Mouse (Mus musculus): ENCODE results near the gene Arid5b.

The Arid5b gene

DNA sequence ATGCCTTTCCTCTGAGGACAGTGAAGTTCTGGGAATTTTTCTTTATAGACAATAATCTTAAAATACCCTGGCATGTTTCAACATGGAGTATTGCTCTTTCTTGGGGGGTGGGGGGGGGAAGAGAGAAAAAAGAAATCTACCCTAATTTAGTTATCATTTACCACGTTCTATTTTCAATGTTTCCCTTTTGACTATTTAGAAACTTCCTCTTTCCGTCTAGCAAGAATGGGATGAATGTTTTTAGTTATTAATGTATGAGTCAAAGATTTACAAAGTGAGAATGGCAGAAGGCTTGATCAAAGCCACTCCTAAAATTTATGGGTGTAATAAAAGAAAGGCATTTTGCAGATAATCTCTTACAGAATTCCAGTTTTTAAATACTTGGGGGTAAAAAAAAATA is 137.7 kb downstream of the Arid5b start:
- CTCF ChIA-PET, result no interaction called here

DNA sequence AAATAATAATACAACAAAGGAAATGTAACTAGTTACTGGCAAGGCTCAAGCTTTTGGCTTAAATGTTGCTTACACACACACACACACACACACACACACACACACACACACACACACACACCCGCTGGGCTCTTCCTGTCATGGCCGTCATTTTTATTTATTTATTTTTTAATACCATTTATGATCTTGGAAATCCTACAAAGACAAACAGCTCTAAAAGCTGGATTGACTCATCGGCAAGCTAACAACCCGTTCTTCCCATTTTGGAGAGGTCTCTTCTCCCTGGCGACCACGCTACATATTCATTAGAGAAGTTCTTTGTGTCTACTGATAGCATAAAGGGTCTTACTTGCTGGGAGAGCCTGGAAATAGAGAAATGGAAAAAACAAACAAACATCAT is 138.2 kb downstream of the Arid5b start:
- CTCF ChIA-PET, result interaction anchor here (0.6 to 1.1 kb wide), 2 partner anchors 137 to 268 kb away, joined by 3 read pairs; no protein-coding TSS in a partner anchor

DNA sequence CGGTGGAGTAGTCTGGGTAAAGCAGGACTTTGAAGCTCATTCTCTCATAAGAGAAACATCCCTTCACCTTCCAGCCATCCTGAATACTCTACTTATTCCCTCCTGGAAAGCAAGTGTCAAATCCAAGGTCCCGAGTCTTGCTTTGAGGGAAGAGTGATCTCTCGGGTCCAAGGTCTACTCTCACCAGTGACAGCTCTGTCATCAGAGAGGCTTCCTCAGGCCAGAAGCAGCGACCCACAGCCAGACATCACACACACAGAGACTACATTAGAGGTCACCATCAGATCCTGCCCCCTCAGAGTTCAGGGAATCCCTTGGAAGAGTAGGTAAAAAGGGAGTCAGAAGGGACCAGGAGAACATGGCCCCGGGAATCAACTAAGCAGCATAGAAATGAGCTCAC is 140.4 kb downstream of the Arid5b start:
- CTCF ChIA-PET, result no interaction called here

DNA sequence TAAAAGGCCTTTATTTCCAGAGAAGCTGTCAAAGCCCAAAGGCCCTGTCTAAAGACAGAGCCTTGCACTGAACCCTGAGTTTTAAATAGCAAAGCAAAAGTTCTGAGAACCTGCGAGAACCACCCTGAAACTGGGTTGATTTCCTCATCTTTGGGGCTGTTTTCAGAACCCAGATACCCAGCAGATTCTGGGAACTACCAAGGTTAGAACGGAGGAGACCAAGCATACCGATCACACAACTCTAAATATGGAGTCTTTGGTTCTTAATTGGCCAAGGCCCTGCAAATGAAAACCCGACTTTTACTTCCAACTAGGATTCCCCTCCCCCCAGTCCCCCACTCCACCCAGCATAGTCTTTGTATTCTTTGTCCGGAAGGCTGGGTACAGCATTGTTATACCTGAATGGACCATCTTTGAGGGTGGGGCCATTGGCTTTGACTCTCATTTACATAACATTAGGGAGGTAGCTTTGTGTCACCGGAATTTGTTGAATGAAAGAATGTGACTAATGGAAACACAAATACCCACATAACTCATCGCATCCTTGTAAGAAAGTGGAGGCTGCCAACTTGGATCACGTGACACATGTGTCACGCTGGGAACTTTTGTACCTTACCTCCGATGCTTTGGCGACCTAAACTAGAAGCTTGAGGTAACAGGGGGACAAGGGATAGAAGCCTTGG is 141.2 kb downstream of the Arid5b start:
- CTCF ChIA-PET, result interaction anchor here (0.5 to 0.6 kb wide), 2 partner anchors 646 to 822 kb away, joined by 4 read pairs; no protein-coding TSS in a partner anchor

DNA sequence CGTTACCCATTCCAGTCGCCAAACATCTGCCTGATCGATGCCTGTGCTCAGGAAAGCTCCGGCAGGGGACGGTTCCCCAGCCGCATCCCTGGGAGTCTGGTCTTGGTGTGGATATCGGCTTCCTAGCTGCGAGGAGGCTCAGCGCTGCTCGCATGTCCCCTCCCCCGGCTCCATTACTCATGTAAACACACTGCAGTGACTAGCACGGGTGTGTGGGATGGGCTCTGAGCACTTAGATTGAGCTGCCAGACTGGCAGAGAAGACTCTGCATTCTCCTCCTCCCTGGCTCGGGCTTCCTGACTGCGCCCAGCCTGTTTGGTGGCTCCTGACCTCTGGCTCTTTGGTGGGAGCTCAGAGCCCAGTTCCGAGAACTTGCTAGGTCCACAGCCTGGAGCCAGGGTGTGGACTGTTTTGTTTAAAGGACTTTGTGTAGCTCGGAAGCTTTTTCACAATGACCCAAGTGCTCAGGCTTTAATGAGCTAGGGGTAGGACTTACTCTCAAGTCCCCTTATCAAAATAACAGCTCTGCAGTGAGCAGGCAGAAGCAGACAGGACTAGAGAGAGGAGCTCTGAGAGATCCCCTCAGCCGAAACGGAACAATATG is 142.0 kb downstream of the Arid5b start:
- CTCF ChIA-PET, result interaction anchor here (0.6 kb wide), 1 partner anchor 41 kb away, joined by 5 read pairs; no protein-coding TSS in a partner anchor

DNA sequence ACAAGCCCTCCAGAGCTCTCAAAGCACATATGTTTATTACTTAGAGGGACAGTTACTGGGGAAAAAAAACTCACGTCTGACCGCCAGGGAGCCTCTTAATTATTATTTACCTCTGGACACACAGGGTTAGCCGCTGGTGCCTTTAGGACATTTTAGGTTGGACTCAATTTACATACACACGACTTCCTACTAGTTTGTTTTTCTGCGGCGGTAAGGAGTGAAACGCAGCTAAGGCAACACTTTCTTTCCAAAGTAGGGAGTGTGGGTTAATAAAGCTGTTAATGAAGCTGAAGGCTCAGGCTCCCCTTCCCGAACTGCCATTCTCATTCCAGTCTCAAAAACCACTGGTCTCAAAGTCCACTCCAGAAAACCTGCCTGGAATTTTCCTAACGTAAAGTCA is 142.5 kb downstream of the Arid5b start:
- CTCF ChIA-PET, result interaction anchor here (0.6 kb wide), 1 partner anchor 41 kb away, joined by 5 read pairs; no protein-coding TSS in a partner anchor

DNA sequence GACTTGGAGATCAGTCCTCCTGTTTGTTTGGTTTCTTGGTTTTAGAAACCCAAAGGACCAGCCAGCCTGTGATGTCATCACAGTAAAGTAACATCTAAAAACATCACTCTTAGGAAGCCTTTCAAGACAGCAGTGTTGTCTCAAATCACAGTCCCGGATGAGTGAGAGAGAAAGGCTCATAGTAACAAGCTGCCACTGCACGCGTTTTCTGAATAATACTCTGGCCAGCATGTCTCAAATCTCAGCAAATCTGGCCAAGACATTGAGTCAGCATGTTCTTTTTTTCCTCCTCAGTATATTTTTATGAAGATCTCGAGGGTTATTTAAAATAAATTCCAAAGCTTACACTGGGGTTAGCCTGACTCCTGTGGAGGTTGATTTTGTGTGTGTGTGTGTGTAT is 143.1 kb downstream of the Arid5b start:
- CTCF ChIA-PET, result no interaction called here

DNA sequence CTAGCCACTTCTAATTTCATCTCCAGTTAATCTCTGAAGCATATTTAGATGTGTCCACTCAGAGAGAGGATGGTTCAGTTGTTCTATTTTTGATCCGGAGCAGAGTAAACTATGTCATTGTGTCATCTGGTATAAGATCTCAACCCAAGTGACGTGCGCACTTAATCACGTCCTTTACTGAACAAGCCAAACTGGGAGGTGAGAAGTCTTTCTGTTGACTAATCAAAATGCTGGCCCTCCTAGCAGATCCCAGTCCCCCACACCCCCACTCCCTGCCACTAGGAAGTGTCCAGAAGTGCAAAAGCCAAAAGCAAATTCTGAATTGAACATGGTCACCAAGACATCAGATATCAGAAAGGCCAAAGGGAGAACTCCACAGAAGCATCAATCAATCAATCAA is 144.0 kb downstream of the Arid5b start:
- CTCF ChIA-PET, result no interaction called here

DNA sequence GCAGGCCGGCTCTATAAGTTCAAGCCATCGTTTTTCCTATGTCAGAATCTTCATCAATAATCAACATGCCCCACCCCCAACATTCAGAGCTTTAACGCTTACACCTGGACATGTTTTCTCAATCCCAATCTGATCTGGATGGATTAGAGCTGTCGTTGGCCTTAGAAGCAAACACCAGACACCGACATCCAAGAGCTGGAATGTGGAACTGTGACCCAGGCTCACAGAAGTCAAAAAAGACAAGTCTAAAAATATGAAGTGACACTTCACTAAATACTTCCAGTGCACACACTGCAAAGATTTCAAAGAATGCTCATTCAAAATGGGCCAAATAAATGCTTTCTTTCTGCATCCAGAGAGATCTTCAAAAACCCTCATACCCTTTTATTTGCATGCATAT is 144.5 kb downstream of the Arid5b start:
- CTCF ChIA-PET, result no interaction called here

DNA sequence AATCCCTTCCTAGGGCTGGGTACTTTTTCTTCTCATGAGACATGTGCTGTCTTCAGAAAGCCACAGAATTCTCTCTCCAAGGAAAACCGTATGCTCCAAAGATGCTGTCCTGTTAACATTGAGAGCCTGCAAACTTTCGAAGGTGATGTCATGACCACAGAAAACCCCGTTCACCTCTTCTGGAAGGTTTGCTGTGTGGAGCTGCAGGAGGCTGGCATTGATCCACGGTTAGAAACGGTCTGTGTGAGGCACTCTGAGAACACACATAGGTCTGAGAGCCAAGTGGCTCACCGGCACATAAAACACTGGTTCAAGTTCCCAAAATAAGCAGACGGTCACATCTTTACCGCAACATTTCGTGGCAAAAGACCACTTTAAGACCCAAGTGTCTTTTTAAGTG is 145.9 kb downstream of the Arid5b start:
- CTCF ChIA-PET, result no interaction called here

DNA sequence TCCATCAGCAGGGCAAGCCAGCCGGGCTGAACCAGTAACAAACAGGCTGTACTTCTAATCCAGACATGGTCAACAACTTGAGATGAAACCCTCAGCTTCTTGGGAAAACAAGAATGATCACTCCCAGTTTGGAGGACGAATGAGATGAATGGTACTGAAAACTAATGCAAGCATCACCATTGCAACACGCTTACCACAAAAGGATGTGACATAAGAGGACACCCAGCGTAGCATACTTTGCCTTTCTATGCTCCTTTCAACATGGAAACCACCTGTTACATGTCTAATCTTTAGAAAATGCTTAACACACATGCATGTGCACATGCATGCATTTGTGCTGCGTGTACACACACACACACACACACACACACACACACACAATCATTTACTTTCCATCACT is 146.4 kb downstream of the Arid5b start:
- CTCF ChIA-PET, result no interaction called here

DNA sequence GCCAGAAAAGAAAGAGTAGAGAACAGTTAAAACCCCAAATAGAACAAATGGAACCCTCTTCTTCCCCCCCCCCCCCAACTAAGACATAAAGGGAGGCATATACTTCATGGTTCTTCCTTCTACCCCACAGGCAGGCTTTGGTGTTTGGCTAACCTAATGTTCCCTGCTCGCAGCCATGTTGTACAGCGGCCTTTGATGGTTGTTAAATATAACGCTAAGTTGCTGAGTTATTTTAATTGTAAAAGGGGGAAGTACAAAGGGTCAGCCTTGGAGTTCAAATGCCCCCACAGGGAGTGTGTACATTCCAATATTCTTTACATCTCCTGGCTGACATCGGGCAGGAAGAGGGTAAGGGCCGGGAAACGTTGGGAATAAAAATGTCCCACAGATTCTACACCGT is 148.9 kb downstream of the Arid5b start:
- CTCF ChIA-PET, result interaction anchor here (0.6 kb wide), 1 partner anchor 543 kb away, joined by 3 read pairs; no protein-coding TSS in a partner anchor

DNA sequence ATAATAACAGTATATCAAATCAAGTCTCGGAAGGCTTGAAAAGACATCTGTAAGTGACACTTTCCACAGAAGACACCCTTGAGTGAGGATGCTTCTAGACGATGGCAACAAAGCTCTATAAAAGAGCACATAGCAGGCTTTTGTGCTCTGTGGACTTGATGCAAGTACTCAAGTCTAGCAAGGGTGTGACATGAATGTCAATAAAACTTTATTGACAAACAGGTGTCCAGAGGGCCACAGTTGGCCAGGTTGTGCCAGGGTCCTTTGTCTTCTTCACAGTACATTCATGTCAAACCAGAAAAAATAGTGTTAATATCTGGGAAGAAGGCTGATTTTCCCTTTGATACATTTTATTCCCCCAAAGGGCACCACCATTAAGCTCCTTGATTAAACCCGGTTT is 149.5 kb downstream of the Arid5b start:
- CTCF ChIA-PET, result interaction anchor here (0.6 kb wide), 1 partner anchor 544 kb away, joined by 3 read pairs; no protein-coding TSS in a partner anchor

DNA sequence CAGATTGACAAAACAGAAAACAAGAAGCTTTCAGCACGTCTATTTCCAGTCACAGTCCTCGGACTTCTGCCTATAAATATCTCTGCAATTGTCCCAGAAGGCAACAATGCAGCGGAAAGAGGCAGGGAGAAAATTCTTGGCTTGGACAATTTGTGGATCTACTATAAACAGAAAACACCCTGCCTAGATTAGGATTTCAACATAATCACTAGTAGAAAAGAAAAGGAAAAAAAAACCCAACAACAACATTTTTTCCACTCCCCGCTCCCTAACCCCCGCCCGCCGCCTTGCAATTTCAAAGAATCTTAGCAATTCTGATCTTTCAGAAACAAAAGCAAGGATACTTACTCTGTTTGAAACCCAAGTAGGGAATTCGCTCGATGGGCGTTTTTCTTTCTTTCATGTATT is 150.1 kb downstream of the Arid5b start:
- CTCF ChIA-PET, result no interaction called here

DNA sequence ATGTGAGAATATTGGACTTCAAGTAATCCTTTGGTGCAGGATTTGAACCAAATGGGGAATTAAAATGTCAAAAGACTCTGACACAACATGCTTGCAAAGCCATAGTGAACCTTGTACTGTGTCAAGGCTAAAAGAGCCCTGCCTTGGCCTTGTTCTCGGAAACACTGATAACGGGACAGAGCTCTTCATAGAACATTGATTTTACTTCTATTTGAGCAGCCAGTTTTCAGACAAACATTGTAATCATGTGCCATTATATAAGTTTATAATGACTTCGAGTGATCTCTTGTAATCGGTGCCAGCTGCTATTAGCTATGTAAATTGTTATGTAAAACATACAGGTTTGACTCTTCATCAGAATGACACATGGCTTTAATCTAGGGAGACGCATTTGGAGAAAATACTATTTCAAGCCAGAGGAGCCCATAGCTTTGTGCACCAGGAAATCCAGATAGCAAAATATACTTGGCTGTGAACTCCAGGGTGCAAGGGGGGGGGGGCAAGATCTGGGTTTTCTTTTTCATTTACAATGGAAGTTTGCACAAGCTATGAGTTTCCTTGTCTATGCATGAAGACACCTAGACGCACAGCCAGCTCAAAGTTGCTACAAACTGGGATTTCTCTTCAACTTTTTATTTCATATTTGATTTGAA is 150.8 kb downstream of the Arid5b start:
- CTCF ChIA-PET, result no interaction called here

DNA sequence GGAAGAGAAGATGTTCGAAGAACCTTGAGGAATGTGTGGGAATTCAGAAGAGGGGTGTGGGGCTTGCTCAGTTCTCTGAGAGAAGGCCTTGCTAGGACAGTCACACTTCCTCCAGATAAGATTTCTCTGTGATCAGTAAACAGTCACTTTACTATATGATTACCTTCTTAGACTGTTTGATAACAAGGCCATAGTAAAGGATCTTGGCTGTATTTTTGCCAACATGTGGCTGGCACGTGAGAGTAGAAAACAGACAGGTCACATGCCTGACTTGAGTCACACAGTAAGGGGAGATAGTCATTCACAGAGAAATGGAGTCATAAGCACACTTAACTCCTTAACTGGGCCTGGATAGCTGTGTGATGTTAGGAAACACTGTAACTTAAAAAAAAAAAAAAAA is 151.4 kb downstream of the Arid5b start:
- CTCF ChIA-PET, result no interaction called here

DNA sequence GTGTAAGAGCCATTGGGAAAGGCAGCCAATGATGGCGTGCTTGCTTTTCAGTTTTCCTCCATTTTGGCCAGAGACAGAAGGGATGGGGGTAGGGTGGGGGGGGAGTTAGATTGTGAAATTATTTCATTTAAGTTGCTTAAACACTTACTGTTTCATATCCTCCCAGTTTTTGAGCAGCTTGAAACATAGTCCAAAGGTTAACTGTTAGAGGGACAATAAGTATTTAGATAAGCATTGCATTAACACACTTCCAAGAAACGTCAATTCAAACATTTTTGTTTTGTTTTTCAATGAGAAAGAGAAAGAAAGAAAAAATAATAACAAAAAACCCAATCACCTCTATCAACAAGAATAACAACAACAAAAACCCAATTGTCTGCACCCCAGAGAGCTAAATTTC is 152.0 kb downstream of the Arid5b start:
- CTCF ChIA-PET, result no interaction called here

DNA sequence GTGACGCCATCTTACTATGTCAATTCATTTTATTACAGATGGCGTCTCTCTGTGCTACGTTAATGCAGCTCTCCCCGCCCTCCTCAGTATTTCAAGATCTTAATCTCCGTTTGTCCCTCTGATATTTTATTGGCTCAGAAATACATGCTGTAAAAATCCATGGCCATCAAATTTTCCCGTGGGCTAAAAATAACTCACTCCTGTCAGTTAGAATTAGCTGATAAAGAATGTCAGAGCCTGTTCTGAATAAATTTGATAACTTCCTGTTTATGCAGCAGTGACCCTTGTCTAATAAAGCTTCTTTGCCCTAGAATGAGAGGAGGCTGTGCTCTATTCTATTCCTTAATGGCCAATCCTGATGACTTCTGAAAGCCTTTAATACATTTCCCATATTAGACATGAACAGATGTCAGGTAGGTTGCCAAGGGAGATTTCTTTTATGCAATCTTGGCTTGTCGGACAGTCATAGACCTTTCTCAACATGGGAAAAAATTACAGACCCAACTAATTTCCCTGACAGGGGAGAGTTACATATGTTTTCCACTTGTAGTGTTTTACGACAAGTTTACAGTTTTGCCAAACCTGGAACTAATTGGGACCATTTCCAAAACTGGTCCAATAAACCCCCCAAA is 152.5 kb downstream of the Arid5b start:
- CTCF ChIA-PET, result no interaction called here

DNA sequence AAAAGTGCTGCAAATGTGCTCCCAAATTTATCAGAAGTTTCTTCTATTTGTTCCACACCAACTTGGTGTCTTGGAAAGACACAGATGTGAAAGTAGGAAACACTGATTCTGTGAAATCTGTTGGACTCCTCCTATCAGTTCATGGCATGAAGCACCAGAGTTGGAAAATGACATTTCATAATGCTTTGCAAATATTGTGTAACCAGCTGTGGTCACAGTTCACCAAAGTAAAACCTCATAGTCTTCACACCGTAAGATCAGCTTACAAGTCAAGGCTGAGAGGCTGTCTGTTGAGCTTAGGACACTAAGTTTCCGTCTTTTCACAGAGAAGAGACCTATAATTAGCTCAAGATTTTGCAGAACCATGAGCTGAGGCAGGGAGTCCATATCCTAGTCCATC is 153.6 kb downstream of the Arid5b start:
- CTCF ChIA-PET, result no interaction called here

DNA sequence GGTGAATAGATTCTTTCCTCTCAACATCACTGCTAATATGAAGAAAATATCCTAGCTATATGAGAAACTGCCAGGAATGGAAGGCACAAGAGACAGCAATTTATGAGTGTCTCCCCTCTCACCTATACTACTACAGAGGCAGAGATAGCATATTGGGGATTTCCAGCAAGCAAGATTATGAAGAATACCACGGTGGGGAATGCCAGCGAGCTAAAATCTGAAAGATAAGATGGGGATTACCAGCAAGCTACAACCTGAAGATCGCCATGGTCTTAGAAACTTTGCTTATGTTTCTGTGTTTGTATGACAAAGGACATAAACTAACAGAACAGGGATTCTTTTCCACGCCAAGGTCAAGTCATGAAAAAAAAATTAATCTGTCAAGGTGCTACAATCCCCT is 155.1 kb downstream of the Arid5b start:
- CTCF ChIA-PET, result interaction anchor here (0.5 kb wide), 1 partner anchor 18 kb away, joined by 4 read pairs; no protein-coding TSS in a partner anchor

DNA sequence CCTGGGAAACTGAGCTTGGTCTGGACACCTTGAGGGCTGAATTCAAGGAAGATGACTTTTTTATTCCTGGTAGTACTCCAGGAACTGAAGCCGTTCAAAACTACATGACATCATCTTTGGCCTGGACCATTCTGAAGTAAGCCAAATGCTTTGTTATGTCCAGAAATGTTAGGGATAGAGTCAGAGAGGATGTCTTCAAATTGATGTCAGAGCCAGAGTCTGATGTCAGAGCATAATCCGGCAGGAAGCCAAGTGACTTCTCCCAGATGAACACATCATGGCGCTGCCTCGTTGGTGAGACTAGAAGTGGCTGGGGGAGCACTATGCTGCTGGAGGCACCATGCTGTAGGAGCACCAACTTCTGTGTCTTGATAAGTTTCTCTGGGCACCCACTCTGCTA is 156.6 kb downstream of the Arid5b start:
- CTCF ChIA-PET, result interaction anchor here (0.6 kb wide), 1 partner anchor 17 kb away, joined by 10 read pairs; no protein-coding TSS in a partner anchor

DNA sequence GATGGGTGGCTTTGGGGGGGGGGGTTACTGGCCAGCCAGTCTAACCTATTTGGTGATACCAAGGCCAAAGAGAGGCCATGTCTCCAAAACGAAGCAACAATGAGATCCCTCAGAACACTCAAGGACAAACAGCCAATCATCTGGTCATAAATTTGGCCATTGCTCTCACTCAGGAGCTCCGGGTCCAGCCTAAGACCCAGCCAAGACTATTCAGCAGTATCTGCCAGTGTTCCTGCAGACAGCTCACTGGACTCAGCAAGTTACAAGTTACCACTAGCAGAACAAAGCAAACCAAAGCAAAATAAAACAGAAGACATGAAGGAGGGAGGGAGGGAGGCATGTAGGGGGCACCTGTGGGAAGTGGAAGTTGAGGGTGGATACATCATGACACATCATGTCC is 157.3 kb downstream of the Arid5b start:
- CTCF ChIA-PET, result no interaction called here

Measured in spleen, embryonic (tissue).